Mouse (Mus musculus): ENCODE measurements at regions not wholly inside any gene's neighbourhood (a gene's known extent, or its start where the extent isn't known, plus 50 kb on each side); places are given as distances from the start of the nearest gene placed in this dataset.

DNA sequence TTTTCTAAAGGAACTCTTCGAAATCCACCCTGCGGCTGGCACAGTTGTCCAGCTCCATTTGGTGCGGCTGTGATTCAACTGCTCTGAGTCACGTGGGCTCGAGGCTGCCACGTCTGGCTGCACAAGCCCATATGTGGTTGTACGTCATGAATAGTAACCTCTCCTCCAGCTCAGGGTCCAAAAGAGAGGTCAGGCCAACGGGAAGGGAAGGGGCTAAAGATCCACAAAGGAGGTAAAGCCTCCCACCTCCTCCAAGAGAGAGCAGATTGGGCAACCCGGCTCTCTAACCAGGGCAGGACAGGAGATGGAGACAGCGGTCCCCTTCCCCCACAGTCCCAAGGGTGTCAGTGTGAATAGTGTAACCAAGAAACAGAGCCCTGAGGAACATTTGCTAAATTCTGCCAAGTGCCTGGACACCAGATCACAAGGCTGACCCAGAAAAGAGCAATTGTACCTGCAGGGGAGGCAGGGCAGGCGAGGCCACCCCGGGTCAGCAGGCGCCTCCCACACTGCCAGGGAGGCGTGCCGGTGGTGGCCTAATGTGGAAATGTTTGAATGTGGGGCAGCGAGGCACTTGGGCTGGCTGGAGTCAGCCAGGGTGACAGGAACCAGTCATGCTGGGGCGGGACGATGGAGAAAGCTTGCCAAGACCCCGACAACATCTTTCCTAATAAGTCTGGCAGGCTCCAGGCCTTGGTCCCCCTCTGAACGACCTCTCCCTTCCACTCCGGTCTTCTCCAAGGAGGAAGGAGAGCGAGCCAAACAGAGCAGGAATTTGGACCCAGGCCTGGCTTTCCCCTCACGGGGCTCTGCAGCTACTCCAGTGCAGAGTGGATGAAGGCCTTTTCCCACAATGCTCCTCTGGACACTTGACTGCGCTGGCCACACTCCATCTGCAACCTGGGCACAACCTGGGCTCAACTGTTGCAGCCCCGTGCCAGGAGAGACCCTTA is 142.0 kb upstream of the Irf2bp2 start:
- no peak for TF ChIP-seq GATA1 (IDR thresholded peaks at IDR 0.05; ENCODE audit: low read length)

DNA sequence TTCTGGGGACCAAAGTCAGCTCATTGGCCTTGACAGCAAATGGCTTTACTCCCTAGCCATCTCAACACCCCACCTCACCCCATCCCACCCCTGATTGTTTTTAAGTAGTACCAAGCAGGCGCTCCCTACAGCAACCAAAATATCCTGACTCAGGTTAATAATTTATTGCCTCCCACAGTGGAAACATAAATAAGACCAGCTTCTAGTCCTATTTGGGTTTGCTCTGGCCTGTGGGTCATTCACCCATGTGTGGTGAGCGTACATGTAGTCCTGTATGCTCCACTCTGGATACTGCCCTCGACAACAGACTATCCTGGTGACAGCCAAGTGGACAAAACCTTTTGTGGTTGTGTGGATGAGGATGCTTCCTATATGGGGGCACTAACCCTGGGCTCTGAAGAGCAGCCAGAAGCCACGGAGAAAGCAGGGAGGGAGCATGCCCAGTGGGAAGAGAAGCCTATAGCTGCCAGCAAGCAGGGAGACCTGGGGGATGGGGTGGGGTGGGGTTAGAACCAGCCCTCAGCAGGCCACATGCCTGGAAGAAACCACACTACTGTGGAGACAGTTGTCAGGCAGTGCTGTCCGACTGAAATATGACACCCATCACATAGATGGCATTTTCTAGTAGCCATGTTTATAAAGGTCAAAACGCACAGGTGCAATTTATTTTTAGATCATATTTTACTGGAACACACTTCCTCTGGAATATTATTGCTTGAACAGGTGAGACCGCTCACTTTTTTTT is 141.1 kb upstream of the Irf2bp2 start:
- no peak for TF ChIP-seq GATA1 (IDR thresholded peaks at IDR 0.05; ENCODE audit: low read length)

DNA sequence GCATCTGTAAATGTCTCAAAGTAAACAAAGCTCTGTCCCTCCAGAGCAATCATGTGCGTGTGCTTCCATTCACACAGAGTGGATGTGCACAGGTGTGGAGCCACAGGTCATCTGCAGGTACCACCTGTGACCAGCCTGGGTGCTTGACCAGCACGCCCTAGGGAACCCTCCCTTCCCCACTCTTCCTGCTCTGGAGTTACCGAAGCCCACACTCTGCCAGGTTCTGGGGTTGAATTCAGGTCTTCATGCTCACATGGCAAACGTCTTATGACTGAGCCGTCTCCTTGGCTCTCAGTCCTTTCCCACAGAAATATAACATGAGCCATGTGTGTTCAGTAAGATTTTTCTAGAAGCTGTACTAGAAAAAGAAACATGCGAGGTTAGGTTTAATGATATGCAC is 140.0 kb upstream of the Irf2bp2 start:
- TF ChIP-seq GATA1 (IDR thresholded peaks at IDR 0.05; ENCODE audit: low read length): no peak

DNA sequence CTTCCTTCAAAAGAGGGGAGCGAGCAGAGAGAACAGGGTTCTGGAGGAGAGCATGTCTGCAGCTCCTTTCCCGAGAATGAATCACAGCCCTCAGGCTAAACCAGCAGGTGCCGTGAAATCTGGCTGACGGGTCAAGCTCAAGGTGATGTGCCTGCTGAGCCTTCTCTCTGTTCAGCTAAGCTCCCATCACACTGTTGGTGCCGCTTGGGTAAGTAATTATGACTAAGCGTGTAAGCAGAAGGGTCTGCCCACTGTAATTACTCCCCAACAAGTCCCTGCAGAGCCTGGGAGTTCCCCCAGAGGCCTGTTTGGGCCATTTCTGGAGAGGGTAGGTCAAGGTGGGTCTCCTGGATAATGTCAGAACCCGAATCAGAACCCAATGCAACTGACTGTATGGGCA is 139.5 kb upstream of the Irf2bp2 start:
- no peak for TF ChIP-seq GATA1 (IDR thresholded peaks at IDR 0.05; ENCODE audit: low read length)

DNA sequence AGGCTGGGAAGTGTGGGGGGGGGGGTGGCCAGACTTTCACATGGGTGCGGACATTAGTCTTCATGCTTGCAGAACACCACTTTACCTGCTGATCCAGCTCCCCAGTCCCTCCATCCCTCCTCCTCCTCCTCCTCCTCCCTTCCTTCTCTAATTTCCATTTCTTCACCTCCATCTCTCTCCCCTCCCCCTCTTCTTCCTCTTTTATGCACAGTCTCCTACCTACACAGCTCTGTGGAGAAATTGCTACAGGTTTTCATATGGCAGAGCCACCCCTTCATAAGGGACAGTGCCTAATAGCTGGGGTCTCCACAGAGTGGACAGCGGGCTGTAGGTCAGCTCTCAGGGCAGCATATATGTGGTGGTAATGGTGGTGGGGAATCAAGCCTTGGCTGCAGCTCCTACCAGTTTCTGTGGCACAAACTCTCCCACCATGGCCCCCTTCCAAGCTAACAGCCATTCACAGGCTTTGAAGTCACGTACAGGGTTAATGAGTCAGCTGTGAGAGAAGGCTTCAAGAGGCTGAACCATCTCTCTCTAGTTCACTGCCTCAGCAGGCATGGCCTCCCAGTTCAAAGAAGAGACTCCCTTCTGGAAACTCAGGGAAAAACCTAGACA is 136.3 kb upstream of the Irf2bp2 start:
- TF ChIP-seq GATA1 (IDR thresholded peaks at IDR 0.05; ENCODE audit: low read length): no peak

DNA sequence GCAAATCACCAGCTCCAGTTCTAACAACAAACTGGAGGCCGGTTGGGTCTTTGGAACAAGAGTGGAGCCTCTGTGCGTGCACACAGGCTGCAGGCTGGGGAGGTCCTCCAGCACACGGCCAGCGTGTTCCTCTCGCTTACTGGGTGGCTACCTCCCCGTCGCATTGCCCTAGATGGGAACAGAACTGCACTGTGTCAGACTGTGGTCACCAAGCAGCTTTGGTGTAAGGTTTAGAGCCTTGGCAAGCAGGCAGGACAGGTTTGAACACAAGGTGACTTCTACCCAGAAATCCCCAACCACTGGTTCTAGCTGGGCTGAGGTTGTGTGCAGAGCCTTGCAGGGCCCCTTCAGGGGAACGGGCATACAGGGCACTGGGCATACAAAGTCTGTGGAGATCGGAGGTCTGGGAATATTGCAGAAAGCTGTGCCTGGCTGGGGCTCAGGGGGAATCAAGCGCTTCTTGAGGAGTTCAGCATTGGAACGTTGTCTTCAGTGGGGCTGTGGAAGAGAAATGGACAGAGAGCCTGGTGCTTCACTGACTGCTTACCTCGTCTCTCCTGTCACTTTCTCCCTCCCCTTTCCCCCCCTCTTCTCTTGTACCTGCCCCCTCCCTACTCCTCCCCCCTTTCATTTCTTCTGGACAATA is 135.3 kb upstream of the Irf2bp2 start:
- TF ChIP-seq GATA1 (IDR thresholded peaks at IDR 0.05; ENCODE audit: low read length): no peak

DNA sequence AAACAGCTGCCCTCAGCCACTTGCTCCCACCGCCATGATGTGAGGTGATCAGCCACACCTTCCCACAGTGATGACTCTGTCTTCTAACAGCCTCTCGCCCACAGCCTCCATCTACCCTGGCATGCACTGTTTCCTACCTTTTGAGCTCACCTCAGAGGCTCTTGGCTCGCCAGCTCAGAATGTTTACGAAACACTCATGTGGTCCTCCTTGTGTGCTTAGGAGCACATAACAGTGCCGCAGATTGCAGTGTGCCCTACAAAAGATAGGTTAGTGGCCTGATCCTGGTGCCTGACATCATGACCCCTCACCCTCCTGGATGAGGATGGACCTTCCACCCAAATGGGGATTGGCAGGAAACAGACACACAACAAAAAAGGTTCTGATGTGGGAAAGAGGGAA is 134.3 kb upstream of the Irf2bp2 start:
- TF ChIP-seq GATA1 (IDR thresholded peaks at IDR 0.05; ENCODE audit: low read length): no peak

DNA sequence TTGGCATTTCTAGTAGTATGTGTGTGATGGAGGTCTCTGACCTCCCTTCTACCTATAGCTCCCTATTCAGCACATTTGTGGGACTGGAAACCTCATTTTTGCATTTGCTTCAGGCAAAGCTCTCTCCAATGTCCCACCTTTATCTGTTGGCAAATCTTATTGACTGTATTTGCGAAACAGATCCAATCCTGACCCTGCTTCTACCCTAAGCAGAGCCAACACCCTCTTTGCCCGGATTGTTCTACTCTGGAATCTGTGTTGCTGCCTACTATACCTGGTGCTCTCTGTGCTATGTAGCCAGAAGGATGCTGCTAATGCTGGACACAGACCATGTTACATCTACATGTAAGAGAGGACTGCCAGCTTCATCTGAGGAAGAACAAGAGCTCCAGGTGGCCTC is 133.3 kb upstream of the Irf2bp2 start:
- no peak for TF ChIP-seq GATA1 (IDR thresholded peaks at IDR 0.05; ENCODE audit: low read length)

DNA sequence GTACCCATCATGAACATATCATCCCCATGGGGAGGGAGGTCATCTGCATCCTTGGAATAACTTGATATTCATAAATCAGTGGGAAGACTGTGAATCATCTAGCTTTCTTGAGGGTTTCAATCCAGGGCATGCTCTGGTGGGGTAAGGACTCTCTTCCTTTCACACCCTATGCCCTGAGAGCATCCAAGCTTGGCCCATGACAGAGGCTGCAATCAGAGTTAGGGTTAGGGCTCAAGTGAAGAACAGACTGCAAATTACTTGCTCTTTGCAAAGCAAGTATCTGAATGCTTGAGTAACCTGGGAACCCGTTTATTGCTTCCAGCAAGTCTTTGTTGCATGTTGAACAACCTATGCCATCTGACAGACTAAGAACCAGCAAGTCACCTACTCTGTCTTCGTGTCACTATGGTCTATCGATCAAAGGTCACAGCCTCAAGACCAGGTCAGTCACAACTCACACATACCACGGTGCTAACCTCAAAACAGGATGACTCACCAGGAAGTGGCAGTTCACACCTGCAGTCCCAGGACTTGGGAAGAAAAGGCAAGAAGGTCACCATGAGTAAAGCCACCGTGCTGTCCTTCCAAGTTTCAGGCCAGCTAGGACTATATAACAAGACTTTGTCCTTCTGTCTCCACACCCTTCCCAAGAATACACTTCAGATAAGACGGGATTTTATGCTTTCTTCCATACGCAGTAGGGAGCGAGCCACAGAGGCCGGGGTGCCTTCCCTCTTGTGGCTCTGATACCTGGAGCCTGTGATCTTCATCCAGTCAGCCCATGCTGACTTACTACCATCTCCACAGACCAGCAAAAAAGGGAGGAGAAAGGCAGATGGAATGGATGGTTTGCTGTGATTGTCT is 129.7 kb upstream of the Irf2bp2 start:
- no peak for TF ChIP-seq GATA1 (IDR thresholded peaks at IDR 0.05; ENCODE audit: low read length)

DNA sequence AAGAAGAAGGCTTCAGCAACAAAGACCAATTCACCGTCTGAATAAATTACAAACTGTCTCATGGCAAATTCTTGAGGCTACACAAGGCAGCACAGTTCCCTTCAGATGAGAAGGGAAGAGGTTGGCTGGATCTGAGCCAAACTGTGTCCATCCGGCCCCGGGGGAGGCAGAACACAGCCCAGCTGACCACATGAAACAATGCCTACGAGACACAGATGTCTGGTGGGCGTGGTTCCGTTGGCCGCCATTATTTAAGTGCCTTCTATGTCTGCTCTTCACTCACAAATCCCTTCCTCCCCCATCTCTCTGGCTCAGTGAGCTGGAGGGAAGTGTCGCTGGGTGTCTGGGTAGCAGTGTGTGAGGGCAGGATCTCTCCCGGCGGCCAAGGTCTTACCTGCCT is 127.8 kb upstream of the Irf2bp2 start:
- TF ChIP-seq GATA1 (IDR thresholded peaks at IDR 0.05; ENCODE audit: low read length): no peak

DNA sequence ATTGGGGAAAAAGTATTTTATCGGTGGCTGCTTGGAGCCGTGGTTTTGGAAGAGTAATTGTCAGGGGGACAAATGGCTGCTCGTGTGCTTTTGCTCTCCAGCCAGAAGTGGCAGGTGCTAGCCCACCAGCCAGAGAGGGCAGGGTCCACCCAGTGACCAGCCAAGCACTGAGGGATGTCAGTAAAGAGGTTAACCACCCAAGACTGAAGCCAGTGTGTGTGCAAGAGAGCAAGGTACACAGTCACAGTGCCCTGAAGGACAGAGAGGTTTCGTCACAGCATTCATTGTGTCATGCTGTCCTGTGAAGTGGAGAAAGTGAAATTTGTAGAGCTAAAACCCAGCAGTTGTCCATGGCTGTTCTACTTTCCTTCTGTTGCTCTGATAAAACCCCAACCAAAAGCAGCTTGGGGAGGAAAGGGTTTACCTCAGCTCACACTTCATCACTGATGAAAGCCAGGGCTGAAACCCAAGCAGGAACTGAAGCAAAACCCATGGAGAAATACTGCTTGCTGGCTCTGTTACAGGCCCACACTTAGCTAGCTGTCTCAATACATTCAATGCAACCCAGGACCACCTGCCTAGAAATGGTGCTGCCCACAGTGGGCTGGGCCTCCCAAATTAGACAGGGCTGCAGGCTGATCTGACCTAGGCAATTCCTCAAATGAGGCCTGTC is 126.8 kb upstream of the Irf2bp2 start:
- TF ChIP-seq GATA1 (IDR thresholded peaks at IDR 0.05; ENCODE audit: low read length): no peak

DNA sequence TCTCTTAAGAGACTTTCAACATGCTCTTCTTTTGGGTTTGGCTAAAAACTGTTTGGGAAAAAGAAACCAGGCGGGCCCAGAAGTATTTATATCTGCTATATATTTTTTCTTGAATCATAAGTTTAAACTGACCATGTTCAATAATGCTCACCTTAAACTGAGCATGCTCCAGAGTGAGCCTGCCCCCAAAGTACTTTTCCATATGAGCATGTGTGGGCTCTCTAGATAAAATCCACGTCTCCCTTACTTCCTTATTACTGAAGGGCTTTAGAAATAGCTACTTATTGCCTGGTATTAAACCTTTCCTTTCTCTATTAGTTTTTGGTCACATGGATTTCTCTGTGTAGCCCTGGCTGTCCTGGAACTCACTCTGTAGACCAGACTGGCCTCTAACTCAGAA is 126.0 kb upstream of the Irf2bp2 start:
- no peak for TF ChIP-seq GATA1 (IDR thresholded peaks at IDR 0.05; ENCODE audit: low read length)

DNA sequence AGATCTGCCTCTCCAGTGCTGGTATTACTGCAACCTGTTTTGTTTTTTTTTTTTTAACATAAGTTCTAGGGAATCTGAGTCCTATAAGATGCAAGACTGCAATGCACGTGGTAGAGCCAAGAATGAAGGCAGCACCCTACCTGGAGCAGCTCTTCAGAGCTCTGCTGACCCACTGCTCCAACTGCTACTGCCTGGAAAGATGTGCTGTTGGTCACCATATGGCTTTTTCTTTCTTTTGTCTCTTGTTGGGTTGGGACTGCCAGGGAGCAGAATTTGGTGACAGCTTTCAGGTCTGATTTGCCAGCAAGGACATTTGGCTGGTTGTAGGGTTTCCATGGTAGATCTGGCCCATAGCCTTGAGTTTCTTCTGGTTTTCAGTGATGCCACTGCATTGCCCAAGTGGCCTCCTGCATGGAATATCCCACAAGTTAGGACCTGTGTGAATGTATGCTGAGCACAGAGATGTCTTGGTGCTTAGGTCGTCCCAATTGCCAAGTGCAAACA is 123.9 kb upstream of the Irf2bp2 start:
- TF ChIP-seq GATA1 (IDR thresholded peaks at IDR 0.05; ENCODE audit: low read length): no peak

DNA sequence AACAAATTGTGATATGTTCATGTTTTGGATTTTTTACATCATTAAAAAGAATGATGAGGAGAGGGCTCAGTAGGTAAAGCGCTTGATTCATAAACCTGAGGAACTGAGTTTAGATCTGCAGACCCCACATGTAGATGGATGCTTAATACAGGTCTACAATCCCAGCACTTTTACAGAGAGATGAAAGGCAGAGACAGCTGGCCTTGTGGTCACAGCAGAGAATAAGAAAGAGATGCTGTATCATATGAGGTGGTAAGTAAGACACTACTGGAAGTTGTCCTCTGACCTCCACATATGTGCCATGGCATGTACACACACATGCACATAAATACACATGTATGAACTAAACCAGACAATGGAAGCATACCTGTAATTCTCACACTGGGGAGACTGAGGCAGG is 121.9 kb upstream of the Irf2bp2 start:
- no peak for TF ChIP-seq GATA1 (IDR thresholded peaks at IDR 0.05; ENCODE audit: low read length)

Measured in G1E-ER4 (cell line).